Mouse (Mus musculus): Measurements from ENCODE around the gene 1700010I14Rik. TPM values are rescaled to one million over a fixed set of nuclear protein-coding genes. Genes with fewer than 3 reads are reported as not detected.

The 1700010I14Rik gene
- polyA plus RNA-seq, 1 experiment from 2014 or later: 0.74 TPM

DNA sequence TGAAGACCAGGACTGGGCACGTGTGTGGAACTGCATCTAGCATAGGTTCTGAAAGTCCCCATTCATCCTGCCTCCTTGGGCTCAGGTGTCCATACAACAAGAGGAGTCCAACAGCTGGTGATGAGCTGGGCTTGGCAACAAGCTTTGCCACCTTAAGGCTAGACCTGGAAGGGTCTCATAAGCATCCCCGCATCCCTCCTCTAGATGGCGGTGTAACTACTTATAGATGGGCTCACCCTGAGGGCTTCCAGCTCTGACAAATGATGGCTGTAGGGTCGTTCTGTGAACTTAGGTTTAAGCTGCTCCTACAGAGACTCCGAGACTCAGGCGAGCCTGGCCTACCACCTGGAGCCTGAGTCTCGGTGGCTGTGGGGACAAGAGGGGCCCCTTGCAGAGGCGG lies 3.0 kb downstream of the 1700010I14Rik start:
- Histone ChIP-seq H3K4me3 (ENCODE audit: low read depth, low read length) (no peak overlapping the region), H3K27ac (replicated peaks) (no peak overlapping the region), H3K36me3 (ENCODE audit: control insufficient read depth, insufficient read depth, low read length) (no peaks in the 10 kb centered on the region), H3K9me3 (ENCODE audit: control insufficient read depth, low read length) (no peaks in the 10 kb centered on the region), H3K9ac (ENCODE audit: low read length) (no peak overlapping the region), H3K4me1 (replicated peaks; ENCODE audit: control insufficient read depth, insufficient read depth) (no peaks in the 10 kb centered on the region), H3K4me2 (replicated peaks; ENCODE audit: low read depth) (no peak overlapping the region), H3K27me3 (ENCODE audit: control insufficient read depth, insufficient read depth, low read length) (no peaks in the 10 kb centered on the region)
- WGBS: 30% methylated on average over 8 of the region's 8 CpGs
- ATAC-seq (ENCODE audit: low FRiP score, low TSS enrichment) (no peak), DNase-seq (ENCODE audit: low spot score) (no peak)
- no peak for TF ChIP-seq EP300 (optimal IDR thresholded peaks at IDR 0.05)
- peak; percentile 50 for TF ChIP-seq CTCF (IDR thresholded peaks at IDR 0.05; ENCODE audit: low read depth)

DNA sequence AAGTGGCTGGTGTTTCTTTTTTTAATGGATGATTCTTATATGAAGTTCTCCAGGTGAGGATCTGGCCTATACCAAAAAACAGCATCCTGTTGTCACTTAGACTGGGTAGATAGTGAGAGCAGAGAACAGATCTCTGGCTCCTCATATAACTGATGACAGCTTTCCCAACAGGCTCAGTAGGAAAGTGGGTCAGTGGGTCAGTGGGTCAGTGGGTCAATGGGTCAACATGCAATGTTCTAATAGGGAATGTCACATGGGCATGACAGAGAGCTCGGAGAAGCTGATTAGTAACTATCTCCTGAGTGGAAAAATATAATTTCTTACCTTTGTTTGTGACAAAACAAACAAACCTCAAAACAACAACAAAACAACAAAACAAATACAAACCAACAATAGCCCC lies 7.2 kb downstream of the 1700010I14Rik start:
- Histone ChIP-seq H3K9ac (ENCODE audit: low read length) (no peak overlapping the region), H3K9me3 (ENCODE audit: control insufficient read depth, low read length) (no peaks in the 10 kb centered on the region), H3K4me3 (ENCODE audit: low read depth, low read length) (no peak overlapping the region), H3K27ac (replicated peaks) (no peak overlapping the region), H3K36me3 (ENCODE audit: control insufficient read depth, insufficient read depth, low read length) (no peaks in the 10 kb centered on the region), H3K4me1 (replicated peaks; ENCODE audit: control insufficient read depth, insufficient read depth) (no peaks in the 10 kb centered on the region), H3K27me3 (ENCODE audit: control insufficient read depth, insufficient read depth, low read length) (no peaks in the 10 kb centered on the region), H3K4me2 (replicated peaks; ENCODE audit: low read depth) (no peak overlapping the region)
- TF ChIP-seq EP300 (optimal IDR thresholded peaks at IDR 0.05) (no peak), CTCF (IDR thresholded peaks at IDR 0.05; ENCODE audit: low read depth) (no peak)
- no peak for ATAC-seq (ENCODE audit: low FRiP score, low TSS enrichment)
- WGBS: 80% methylated on average over 1 of the region's 1 CpGs
- DNase-seq (ENCODE audit: low spot score): no peak

DNA sequence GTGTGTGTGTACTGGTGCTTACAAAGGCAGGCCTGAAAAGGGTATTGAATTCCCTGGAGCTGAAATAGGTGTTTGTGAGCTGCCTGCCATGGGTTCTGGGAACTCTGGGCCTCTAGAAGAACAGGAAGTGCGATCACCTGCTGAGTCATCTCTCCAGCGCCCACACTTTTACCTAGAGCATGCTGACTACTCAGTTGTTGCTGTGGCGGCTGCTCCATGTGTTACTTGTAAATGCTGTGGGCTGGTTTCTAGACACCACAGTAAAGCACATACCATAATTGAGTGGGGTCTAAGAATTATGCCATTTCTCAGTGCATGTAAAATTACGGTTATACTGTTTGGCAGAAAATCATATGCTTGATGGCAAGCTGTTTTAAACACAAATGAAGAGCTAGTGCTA lies 14.3 kb downstream of the 1700010I14Rik start:
- TF ChIP-seq EP300 (optimal IDR thresholded peaks at IDR 0.05) (no peak), CTCF (IDR thresholded peaks at IDR 0.05; ENCODE audit: low read depth) (no peak)
- WGBS: 72% methylated on average over 4 of the region's 4 CpGs
- Histone ChIP-seq H3K27ac (replicated peaks) (no peak overlapping the region), H3K27me3 (ENCODE audit: control insufficient read depth, insufficient read depth, low read length) (no peaks in the 10 kb centered on the region), H3K4me3 (ENCODE audit: low read depth, low read length) (no peak overlapping the region), H3K9me3 (ENCODE audit: control insufficient read depth, low read length) (no peaks in the 10 kb centered on the region), H3K36me3 (ENCODE audit: control insufficient read depth, insufficient read depth, low read length) (no peaks in the 10 kb centered on the region), H3K4me1 (replicated peaks; ENCODE audit: control insufficient read depth, insufficient read depth) (no peaks in the 10 kb centered on the region), H3K4me2 (replicated peaks; ENCODE audit: low read depth) (no peak overlapping the region), H3K9ac (ENCODE audit: low read length) (no peak overlapping the region)
- ATAC-seq (ENCODE audit: low FRiP score, low TSS enrichment) (no peak), DNase-seq (ENCODE audit: low spot score) (no peak)

DNA sequence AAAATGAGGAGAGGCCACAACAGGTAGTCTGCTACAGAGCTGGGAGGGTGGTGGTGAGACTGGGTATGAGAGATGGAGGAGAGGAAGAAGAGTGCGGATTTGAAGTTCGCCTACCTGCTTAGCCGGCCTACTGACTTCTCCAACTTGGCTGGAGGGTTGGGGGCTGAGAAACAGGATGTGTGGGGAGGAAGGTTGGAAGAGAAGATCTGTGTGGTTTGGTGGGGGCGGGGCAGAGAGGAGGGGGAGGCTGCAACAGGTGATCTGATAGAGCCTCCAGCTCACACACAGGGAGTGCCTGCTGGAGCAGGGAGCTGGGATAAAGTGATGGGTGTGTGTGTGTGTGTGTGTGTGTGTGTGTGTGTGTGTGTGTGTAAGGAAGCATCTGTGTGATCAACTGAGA lies 16.4 kb downstream of the 1700010I14Rik start:
- H3K36me3 ChIP-seq (ENCODE audit: control insufficient read depth, insufficient read depth, low read length): no peaks in the 10 kb centered on the region
- H3K9me3 ChIP-seq (ENCODE audit: control insufficient read depth, low read length): no peaks in the 10 kb centered on the region
- no peak overlapping the region for H3K9ac ChIP-seq (ENCODE audit: low read length)
- 81% methylated on average over 3 of the region's 4 CpGs for WGBS
- H3K27me3 ChIP-seq (ENCODE audit: control insufficient read depth, insufficient read depth, low read length): no peaks in the 10 kb centered on the region
- H3K4me1 ChIP-seq (replicated peaks; ENCODE audit: control insufficient read depth, insufficient read depth): no peaks in the 10 kb centered on the region
- ATAC-seq (ENCODE audit: low FRiP score, low TSS enrichment) (no peak), DNase-seq (ENCODE audit: low spot score) (no peak)
- TF ChIP-seq EP300 (optimal IDR thresholded peaks at IDR 0.05) (no peak), CTCF (IDR thresholded peaks at IDR 0.05; ENCODE audit: low read depth) (no peak)
- no peak overlapping the region for H3K4me3 ChIP-seq (ENCODE audit: low read depth, low read length)
- no peak overlapping the region for H3K4me2 ChIP-seq (replicated peaks; ENCODE audit: low read depth)
- no peak overlapping the region for H3K27ac ChIP-seq (replicated peaks)

DNA sequence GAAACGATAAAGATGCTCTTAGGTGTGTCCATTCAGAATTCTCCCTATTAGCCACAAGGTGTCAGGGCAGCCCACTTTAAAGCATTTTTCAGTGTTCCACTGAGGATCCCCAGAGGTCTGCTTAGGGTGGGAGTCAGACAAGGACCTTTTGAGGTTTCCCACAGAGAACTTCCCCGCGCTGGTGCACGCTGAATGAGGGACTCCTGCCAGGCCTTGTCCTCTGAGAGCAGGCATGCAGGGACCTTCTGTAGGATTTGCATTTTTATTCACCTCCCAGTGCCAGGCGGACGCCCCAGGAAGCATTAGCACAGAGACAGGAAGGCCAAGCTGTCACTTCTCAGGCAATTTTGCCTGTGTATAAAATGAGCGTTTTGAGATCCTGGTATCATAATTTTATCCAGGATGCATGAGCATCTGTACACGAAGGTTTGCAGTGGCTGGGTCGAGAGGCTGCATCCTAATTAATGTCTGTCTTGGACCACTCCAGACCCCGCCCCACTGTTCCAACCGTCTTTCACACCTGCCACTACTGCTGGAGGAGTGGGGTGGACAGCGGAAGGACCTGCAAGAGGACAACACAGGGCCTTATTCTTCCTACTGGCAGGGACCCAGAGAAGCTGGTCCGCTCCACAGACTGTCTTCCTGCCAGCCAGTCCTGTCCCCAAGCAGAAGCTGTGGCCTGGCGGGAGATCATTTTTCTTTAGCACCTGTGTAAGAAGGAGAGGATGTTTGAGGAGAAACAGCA lies 35.2 kb downstream of the 1700010I14Rik start:
- Histone ChIP-seq H3K4me3 (ENCODE audit: low read depth, low read length) (no peak overlapping the region), H3K27me3 (ENCODE audit: control insufficient read depth, insufficient read depth, low read length) (no peaks in the 10 kb centered on the region), H3K4me2 (replicated peaks; ENCODE audit: low read depth) (no peak overlapping the region), H3K27ac (replicated peaks) (no peak overlapping the region), H3K9me3 (ENCODE audit: control insufficient read depth, low read length) (no peaks in the 10 kb centered on the region), H3K9ac (ENCODE audit: low read length) (no peak overlapping the region), H3K4me1 (replicated peaks; ENCODE audit: control insufficient read depth, insufficient read depth) (no peaks in the 10 kb centered on the region), H3K36me3 (ENCODE audit: control insufficient read depth, insufficient read depth, low read length) (no peaks in the 10 kb centered on the region)
- TF ChIP-seq CTCF (IDR thresholded peaks at IDR 0.05; ENCODE audit: low read depth): peak; percentile 36
- TF ChIP-seq EP300 (optimal IDR thresholded peaks at IDR 0.05): no peak
- WGBS: 28% methylated on average over 14 of the region's 14 CpGs
- DNase-seq (ENCODE audit: low spot score) (no peak), ATAC-seq (ENCODE audit: low FRiP score, low TSS enrichment) (no peak)

DNA sequence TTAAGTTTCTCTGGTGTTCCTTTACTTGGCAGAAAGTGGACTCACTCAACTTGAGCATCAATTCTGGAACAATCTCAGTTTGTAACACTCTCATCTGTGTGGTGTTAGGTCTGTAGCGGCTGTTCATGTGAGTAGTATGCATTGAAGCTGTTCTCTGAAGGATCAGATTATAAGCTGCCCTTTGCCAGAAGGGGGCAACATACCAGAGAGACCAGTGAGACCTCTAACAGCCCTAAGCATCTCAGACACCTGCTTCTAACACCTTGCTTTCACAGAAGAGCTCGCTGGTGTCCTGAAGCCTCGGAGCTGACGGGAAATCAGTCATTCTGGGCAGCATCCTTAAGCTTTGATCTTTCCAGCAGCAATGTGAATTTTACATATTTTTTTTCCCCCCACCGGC lies 42.0 kb downstream of the 1700010I14Rik start:
- Histone ChIP-seq H3K4me3 (ENCODE audit: low read depth, low read length) (no peak overlapping the region), H3K4me2 (replicated peaks; ENCODE audit: low read depth) (no peak overlapping the region), H3K27ac (replicated peaks) (no peak overlapping the region), H3K4me1 (replicated peaks; ENCODE audit: control insufficient read depth, insufficient read depth) (no peaks in the 10 kb centered on the region), H3K9ac (ENCODE audit: low read length) (no peak overlapping the region), H3K36me3 (ENCODE audit: control insufficient read depth, insufficient read depth, low read length) (no peaks in the 10 kb centered on the region), H3K27me3 (ENCODE audit: control insufficient read depth, insufficient read depth, low read length) (no peaks in the 10 kb centered on the region), H3K9me3 (ENCODE audit: control insufficient read depth, low read length) (no peaks in the 10 kb centered on the region)
- no peak for ATAC-seq (ENCODE audit: low FRiP score, low TSS enrichment)
- 39% methylated on average over 5 of the region's 5 CpGs for WGBS
- TF ChIP-seq CTCF (IDR thresholded peaks at IDR 0.05; ENCODE audit: low read depth) (0 out of 2 replicates have a peak, but pooled peaks have one; percentile 7), EP300 (optimal IDR thresholded peaks at IDR 0.05) (no peak)
- DNase-seq (ENCODE audit: low spot score): no peak

All from stomach, postnatal 0 days (tissue).